Mouse (Mus musculus): Measurements from ENCODE around the gene Cdca4.

DNA sequence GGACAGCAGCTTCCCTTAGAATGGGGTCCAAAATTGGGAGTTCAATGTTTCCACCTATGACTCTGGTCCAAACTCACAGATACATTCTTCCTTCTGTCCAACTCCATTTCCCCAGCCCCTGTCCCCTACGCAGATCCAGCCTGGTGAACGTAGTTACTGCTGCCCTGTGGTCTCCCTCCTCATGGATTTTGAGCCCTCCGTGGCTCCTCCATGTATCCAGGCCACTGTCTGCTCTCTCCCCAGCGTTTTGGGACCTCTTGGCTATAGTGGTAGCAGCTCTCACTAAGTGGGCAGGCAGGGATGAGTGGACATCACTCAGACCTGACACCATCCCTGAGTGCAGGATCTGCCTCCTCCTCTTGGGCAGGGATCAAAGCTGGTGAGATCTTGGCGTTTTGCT lies 30.5 kb downstream of the Cdca4 start:
- no peak for TF ChIP-seq POLR2A (IDR thresholded peaks at IDR 0.05; ENCODE audit: insufficient read length, low read depth)
- no peak for TF ChIP-seq POLR2AphosphoS2 (IDR thresholded peaks at IDR 0.05; ENCODE audit: insufficient read length, low read depth)
- no peak for TF ChIP-seq MYOD1 (IDR thresholded peaks at IDR 0.05; ENCODE audit: control insufficient read depth in 1 of 3, insufficient read length in 2 of 3, low read depth in 2 of 3)
- no peak for TF ChIP-seq MYOG (IDR thresholded peaks at IDR 0.05; ENCODE audit: control insufficient read depth in 1 of 3, insufficient read depth in 1 of 3, insufficient read length in 2 of 3, low read depth in 2 of 3)
- no peak for TF ChIP-seq MAX (IDR thresholded peaks at IDR 0.05; ENCODE audit: low read depth)
- TF ChIP-seq SRF (IDR thresholded peaks at IDR 0.05; ENCODE audit: control insufficient read depth, insufficient read length, low read depth): no peak
- TF ChIP-seq REST (IDR thresholded peaks at IDR 0.05; ENCODE audit: insufficient read depth, insufficient read length): no peak
- TF ChIP-seq CEBPB (IDR thresholded peaks at IDR 0.05; ENCODE audit: insufficient read depth, poor library complexity, severe bottlenecking): no peak
- TF ChIP-seq TCF12 (IDR thresholded peaks at IDR 0.05; ENCODE audit: insufficient read depth, poor library complexity, severe bottlenecking): no peak
- no peak for TF ChIP-seq E2F4 (IDR thresholded peaks at IDR 0.05; ENCODE audit: insufficient read depth)
- no peak for TF ChIP-seq USF1 (IDR thresholded peaks at IDR 0.05; ENCODE audit: low read depth)
- no peak for TF ChIP-seq TCF3 (IDR thresholded peaks at IDR 0.05; ENCODE audit: insufficient read length, low read depth)

All from myocyte (in vitro differentiated cells).